Mouse (Mus musculus) stomach, embryonic 14.5 days (tissue): ENCODE results near the gene Hoxc4. TPM values are rescaled to one million over a fixed set of nuclear protein-coding genes. Genes with fewer than 3 reads are reported as not detected.

ENCODE experiments used
- ATAC-seq: fragments of 200-750 bp; cut with Nextera tagmentation; 2 replicates; pipeline ENCODE4 v1.8.0; 2017; ENCODE audit warnings: low read depth, moderate TSS enrichment; ENCODE audit not compliant: insufficient number of reproducible peaks, insufficient read depth, low FRiP score
- H3K27ac ChIP-seq: fragments of 300-500 bp; sonication (generic); 2 replicates; pipeline ENCODE4 v1.5.1; 2014; ENCODE audit warnings: mild to moderate bottlenecking, low read length, moderate library complexity, mixed read lengths
- H3K27me3 ChIP-seq: fragments of 300-500 bp; sonication (generic); 2 replicates; pipeline ENCODE4 v1.6.1; 2014; ENCODE audit warnings: low read length, control low read depth, mixed read lengths; ENCODE audit not compliant: control insufficient read depth, insufficient read depth
- H3K36me3 ChIP-seq: fragments of 300-500 bp; sonication (generic); 2 replicates; pipeline ENCODE4 v1.6.1; 2014; ENCODE audit warnings: mild to moderate bottlenecking, control low read depth, low read length, moderate library complexity, mixed read lengths; ENCODE audit not compliant: control insufficient read depth, insufficient read depth
- H3K4me1 ChIP-seq: fragments of 300-500 bp; sonication (generic); 2 replicates; pipeline ENCODE4 v1.6.1; 2014; ENCODE audit warnings: low read length, control low read depth, mixed read lengths; ENCODE audit not compliant: control insufficient read depth, insufficient read depth
- H3K4me2 ChIP-seq: fragments of 300-500 bp; sonication (generic); replicated peaks from 2 replicates; pipeline ENCODE4 v1.6.1; 2014; ENCODE audit warnings: low read depth, low read length, control low read depth
- H3K4me3 ChIP-seq: fragments of 300-500 bp; sonication (generic); 2 replicates; pipeline ENCODE4 v1.5.1; 2014; ENCODE audit warnings: low read depth, low read length, control low read depth
- H3K9ac ChIP-seq: fragments of 300-500 bp; sonication (generic); replicated peaks from 2 replicates; pipeline ENCODE4 v1.6.1; 2014; ENCODE audit warnings: low read depth, mild to moderate bottlenecking, control low read depth, low read length, moderate library complexity, mixed read lengths
- H3K9me3 ChIP-seq: fragments of 300-500 bp; sonication (generic); 2 replicates; pipeline ENCODE4 v1.6.1; 2016; ENCODE audit warnings: low read depth, low read length, control low read depth; ENCODE audit not compliant: control insufficient read depth
- WGBS: fragments of 180-500 bp; shearing (Covaris S2); extraction: QIAGEN DNeasy Blood & Tissue Kit; methylation state at CpG from one replicate; pipeline ENCODE4 v1.1.7; 2014; 5-methylcytosine and 5-hydroxymethylcytosine counted together
- polyA plus RNA-seq: library from polyadenylated mRNA; unstranded; fragments of >200 nt; fragmentation: Nextera tagmentation; extraction: Ambion mirVana; gene quantifications from 2 replicates; pipeline ENCODE4 v1.2.1, GENCODE M21; 2014

The Hoxc4 gene
- polyA plus RNA-seq, 1 experiment from 2014 or later: 23.4 TPM

- peaks cover 77% of the 10 kb centered on the region for H3K27me3 ChIP-seq
- no peak overlapping the region for H3K27ac ChIP-seq
- H3K4me3 ChIP-seq: no peak overlapping the region
- no peaks in the 10 kb centered on the region for H3K36me3 ChIP-seq
- ATAC-seq: no peak
- WGBS: 4% methylated on average over 3 of the region's 3 CpGs
- H3K4me1 ChIP-seq: peaks cover 6% of the 10 kb centered on the region; the same call in 1 of the 2 replicates
- H3K9me3 ChIP-seq: no peaks in the 10 kb centered on the region
- H3K4me2 ChIP-seq: no peak overlapping the region
- H3K9ac ChIP-seq: no peak overlapping the region
Measured at GRCm38 (mm10) chr15:102992863-102993262, 25.9 kb upstream of the Hoxc4 start.

GRCm38 (mm10) chr15:102996548-102996947, 22.2 kb upstream of the Hoxc4 start:
- H3K4me3 ChIP-seq: no peak overlapping the region
- no peak for ATAC-seq

GRCm38 (mm10) chr15:102997431-102997830, 21.3 kb upstream of the Hoxc4 start:
- Histone ChIP-seq H3K4me2 (no peak overlapping the region), H3K4me1 (peaks cover 8% of the 10 kb centered on the region; the same call in 1 of the 2 replicates), H3K27me3 (peaks cover 82% of the 10 kb centered on the region), H3K36me3 (no peaks in the 10 kb centered on the region), H3K4me3 (no peak overlapping the region), H3K9me3 (no peaks in the 10 kb centered on the region), H3K27ac (no peak overlapping the region), H3K9ac (no peak overlapping the region)
- 3% methylated on average over 3 of the region's 3 CpGs for WGBS
- no peak for ATAC-seq

More at GRCm38 (mm10) chr15:102996548-102996947, 22.2 kb upstream of the Hoxc4 start:
- H3K27me3 ChIP-seq: peaks cover 80% of the 10 kb centered on the region
- no peak overlapping the region for H3K27ac ChIP-seq
- H3K9me3 ChIP-seq: no peaks in the 10 kb centered on the region
- no peak overlapping the region for H3K9ac ChIP-seq
- no peak overlapping the region for H3K4me2 ChIP-seq
- peaks cover 8% of the 10 kb centered on the region; the same call in 1 of the 2 replicates for H3K4me1 ChIP-seq
- 6% methylated on average over 9 of the region's 9 CpGs for WGBS
- H3K36me3 ChIP-seq: no peaks in the 10 kb centered on the region

GRCm38 (mm10) chr15:102997939-102998355, 20.8 kb upstream of the Hoxc4 start, which contains the start of gene Hoxc6:
Gene Hoxc6 (plus strand): TSS chr15:102998257.
- no peak within 1 kb of the TSS for H3K27ac ChIP-seq
- H3K9ac ChIP-seq: no peak within 1 kb of the TSS
- no peaks in the 10 kb centered on the region for H3K36me3 ChIP-seq
- H3K4me1 ChIP-seq: peaks cover 8% of the 10 kb centered on the region; the same call in 1 of the 2 replicates
- H3K9me3 ChIP-seq: no peaks in the 10 kb centered on the region
- H3K27me3 ChIP-seq: peaks cover 82% of the 10 kb centered on the region
- ATAC-seq: no peak
- H3K4me2 ChIP-seq: peak within 1 kb of the TSS; percentile 76
- 2% methylated on average over 19 of the region's 19 CpGs for WGBS
- H3K4me3 ChIP-seq: peak within 1 kb of the TSS; percentile 42

GRCm38 (mm10) chr15:102998608-102999182, 20.0 kb upstream of the Hoxc4 start:
- no peaks in the 10 kb centered on the region for H3K36me3 ChIP-seq
- peak overlapping the region; percentile 42 for H3K4me3 ChIP-seq
- no peaks in the 10 kb centered on the region for H3K9me3 ChIP-seq
- H3K27me3 ChIP-seq: peaks cover 88% of the 10 kb centered on the region
- H3K27ac ChIP-seq: no peak overlapping the region
- no peak overlapping the region for H3K9ac ChIP-seq
- peak; percentile 25; the same call in 1 of the 2 replicates for ATAC-seq
- whole genome bisulfite sequencing: 2% methylated on average over 19 of the region's 19 CpGs
- H3K4me1 ChIP-seq: peaks cover 8% of the 10 kb centered on the region; the same call in 1 of the 2 replicates
- peak overlapping the region; percentile 76 for H3K4me2 ChIP-seq

- peak overlapping the region; percentile 76 for H3K4me2 ChIP-seq
- peaks cover 8% of the 10 kb centered on the region; the same call in 1 of the 2 replicates for H3K4me1 ChIP-seq
- 1% methylated on average over 32 of the region's 33 CpGs for WGBS
- peak overlapping the region; percentile 42 for H3K4me3 ChIP-seq
- peaks cover 94% of the 10 kb centered on the region for H3K27me3 ChIP-seq
- H3K9ac ChIP-seq: no peak overlapping the region; the same call in 1 of the 2 replicates
- H3K9me3 ChIP-seq: no peaks in the 10 kb centered on the region
- no peak overlapping the region for H3K27ac ChIP-seq
- ATAC-seq: peak; percentile 60; the same call in 1 of the 2 replicates
- H3K36me3 ChIP-seq: no peaks in the 10 kb centered on the region
Measured at GRCm38 (mm10) chr15:102999183-102999831, 19.4 kb upstream of the Hoxc4 start.

- Histone ChIP-seq H3K9me3 (no peaks in the 10 kb centered on the region), H3K36me3 (no peaks in the 10 kb centered on the region), H3K4me3 (peak overlapping the region; percentile 42; the same call in 1 of the 2 replicates), H3K27ac (no peak overlapping the region), H3K27me3 (peaks cover 92% of the 10 kb centered on the region), H3K4me1 (peaks cover 8% of the 10 kb centered on the region; the same call in 1 of the 2 replicates), H3K4me2 (peak overlapping the region; percentile 76; the same call in 1 of the 2 replicates), H3K9ac (no peak overlapping the region)
- 6% methylated on average over 11 of the region's 11 CpGs for WGBS
- 0 out of 2 replicates have a peak, but pooled peaks have one; percentile 26 for ATAC-seq
Measured at GRCm38 (mm10) chr15:102999955-103000354, 18.8 kb upstream of the Hoxc4 start.

- H3K27me3 ChIP-seq: peaks cover 87% of the 10 kb centered on the region
- 7% methylated on average over 24 of the region's 24 CpGs for WGBS
Measured at GRCm38 (mm10) chr15:103000501-103000901, 18.2 kb upstream of the Hoxc4 start.

More at GRCm38 (mm10) chr15:103000501-103000901, 18.2 kb upstream of the Hoxc4 start:
- Histone ChIP-seq H3K36me3 (no peaks in the 10 kb centered on the region), H3K9ac (no peak overlapping the region), H3K4me2 (peak overlapping the region; percentile 20; the same call in 1 of the 2 replicates), H3K4me3 (no peak overlapping the region), H3K4me1 (peaks cover 8% of the 10 kb centered on the region; the same call in 1 of the 2 replicates), H3K27ac (no peak overlapping the region), H3K9me3 (no peaks in the 10 kb centered on the region)
- no peak for ATAC-seq
